Mouse (Mus musculus) thymus, adult 2 months (tissue): ENCODE measurements at regions not wholly inside any gene's neighbourhood (a gene's known extent, or its start where the extent isn't known, plus 50 kb on each side); places are given as distances from the start of the nearest gene placed in this dataset.
A peak's percentile ranks its signal among the peaks of the same experiment; 100 is the strongest.

Source experiments
- DNase-seq: peaks from one replicate; pipeline ENCODE4 v3.0.0; 2021
- H3K27ac ChIP-seq: fragments of 200-500 bp; 2 replicates; pipeline ENCODE4 v1.5.1; 2012; ENCODE audit warnings: low read length, control low read depth; ENCODE audit not compliant: control insufficient read depth, insufficient read depth
- H3K27me3 ChIP-seq: fragments of 200-500 bp; 2 replicates; pipeline ENCODE4 v1.6.1; 2012; ENCODE audit warnings: mild to moderate bottlenecking, low read length, moderate library complexity, mixed read lengths; ENCODE audit not compliant: control insufficient read depth, insufficient read depth
- H3K36me3 ChIP-seq: fragments of 200-500 bp; 2 replicates; pipeline ENCODE4 v1.6.1; 2012; ENCODE audit warnings: mild to moderate bottlenecking, low read length, moderate library complexity; ENCODE audit not compliant: control insufficient read depth, insufficient read depth
- H3K4me1 ChIP-seq: fragments of 200-500 bp; replicated peaks from 2 replicates; pipeline ENCODE4 v1.6.1; 2012; ENCODE audit warnings: low read length; ENCODE audit not compliant: control insufficient read depth, insufficient read depth
- H3K4me3 ChIP-seq: fragments of 200-500 bp; 2 replicates; pipeline ENCODE4 v1.5.1; 2012; ENCODE audit warnings: mild to moderate bottlenecking, low read length, control low read depth, moderate library complexity; ENCODE audit not compliant: control insufficient read depth, insufficient read depth
- CTCF ChIP-seq: fragments of 200-500 bp; IDR thresholded peaks from 2 replicates; pipeline ENCODE4 v1.5.1; 2012; ENCODE audit warnings: mild to moderate bottlenecking, control low read depth, low read length, moderate library complexity, borderline replicate concordance; ENCODE audit not compliant: control insufficient read depth, poor library complexity, insufficient read depth; ENCODE audit errors: extremely low read depth
- POLR2A ChIP-seq: fragments of 200-500 bp; IDR thresholded peaks from 2 replicates; pipeline ENCODE4 v1.6.1; 2012; ENCODE audit warnings: mild to moderate bottlenecking, low read length, control low read depth, moderate library complexity; ENCODE audit not compliant: control insufficient read depth, poor library complexity, insufficient read depth; ENCODE audit errors: extremely low read depth
- whole genome bisulfite sequencing: fragments of 180-500 bp; shearing (Covaris S2); methylation state at CpG from one replicate; pipeline ENCODE4 v1.1.7; 2018; 5-methylcytosine and 5-hydroxymethylcytosine counted together

- 91% methylated on average over 5 of the region's 5 CpGs for WGBS
- no peak overlapping the region for H3K4me3 ChIP-seq
- no peaks in the 10 kb centered on the region for H3K4me1 ChIP-seq
- H3K27ac ChIP-seq, result no peak overlapping the region
- H3K27me3 ChIP-seq, result no peaks in the 10 kb centered on the region
- DNase-seq, result no peak
- no peak for TF ChIP-seq POLR2A
- no peak for TF ChIP-seq CTCF
- H3K36me3 ChIP-seq, result no peaks in the 10 kb centered on the region
Measured at GRCm38 (mm10) chr9:71361961-71362360, 123.8 kb downstream of the Polr2m start.

GRCm38 (mm10) chr9:71361311-71361710 lies 124.4 kb downstream of the Polr2m start:
- no peak for TF ChIP-seq CTCF
- TF ChIP-seq POLR2A, result no peak
- no peaks in the 10 kb centered on the region for H3K27me3 ChIP-seq
- no peak overlapping the region for H3K4me3 ChIP-seq
- DNase-seq, result no peak
- H3K27ac ChIP-seq, result no peak overlapping the region
- no peaks in the 10 kb centered on the region for H3K4me1 ChIP-seq
- no peaks in the 10 kb centered on the region for H3K36me3 ChIP-seq
- 91% methylated on average over 2 of the region's 2 CpGs for WGBS

- TF ChIP-seq CTCF (no peak), POLR2A (no peak)
- Histone ChIP-seq H3K4me1 (no peaks in the 10 kb centered on the region), H3K36me3 (no peaks in the 10 kb centered on the region), H3K27me3 (no peaks in the 10 kb centered on the region), H3K4me3 (no peak overlapping the region), H3K27ac (no peak overlapping the region)
- 89% methylated on average over 5 of the region's 5 CpGs for WGBS
- DNase-seq, result no peak
Measured at GRCm38 (mm10) chr9:71360676-71361075, 125.1 kb downstream of the Polr2m start.

- WGBS, result 44% methylated on average over 4 of the region's 4 CpGs
- TF ChIP-seq POLR2A (no peak), CTCF (no peak)
- Histone ChIP-seq H3K4me3 (no peak overlapping the region), H3K36me3 (no peaks in the 10 kb centered on the region), H3K27ac (no peak overlapping the region), H3K27me3 (no peaks in the 10 kb centered on the region), H3K4me1 (no peaks in the 10 kb centered on the region)
- DNase-seq, result peak; percentile 11
Measured at GRCm38 (mm10) chr9:71358961-71359360, 126.8 kb downstream of the Polr2m start.

GRCm38 (mm10) chr9:71355721-71356120 lies 130.0 kb downstream of the Polr2m start:
- WGBS, result 92% methylated on average over 5 of the region's 5 CpGs
- no peak for TF ChIP-seq POLR2A
- no peak for TF ChIP-seq CTCF
- H3K27ac ChIP-seq, result no peak overlapping the region
- H3K4me1 ChIP-seq, result no peaks in the 10 kb centered on the region
- H3K4me3 ChIP-seq, result no peak overlapping the region
- H3K27me3 ChIP-seq, result no peaks in the 10 kb centered on the region
- no peak for DNase-seq
- H3K36me3 ChIP-seq, result no peaks in the 10 kb centered on the region
